Mouse (Mus musculus) ES-E14 (cell line): ENCODE data around the gene Emid1. TPM values are rescaled to one million over a fixed set of nuclear protein-coding genes. Genes with fewer than 3 reads are reported as not detected.

Experiments
- DNase-seq: peaks from one replicate; pipeline ENCODE4 v3.0.0-alpha.2; 2013; ENCODE audit warnings: low read depth, low spot score
- H3K27ac ChIP-seq: 2 replicates; pipeline ENCODE4 v1.5.1; 2012; ENCODE audit warnings: low read depth, mild to moderate bottlenecking, low read length, moderate library complexity, mixed read lengths; ENCODE audit not compliant: poor library complexity, insufficient read depth, severe bottlenecking
- H3K36me3 ChIP-seq: 2 replicates; pipeline ENCODE4 v1.6.1; 2012; ENCODE audit warnings: mild to moderate bottlenecking, low read length, moderate library complexity, mixed read lengths; ENCODE audit not compliant: control insufficient read depth, poor library complexity, insufficient read depth, severe bottlenecking
- H3K4me1 ChIP-seq, 2 experiments: fragments of 150-350 bp in 1 of 2; sonication (generic) in 1 of 2; 2 replicates each; pipeline ENCODE4 v1.6.1; 2012; ENCODE audit warnings: low read length in 2 of 2, mild to moderate bottlenecking in 1 of 2, mixed read lengths in 1 of 2; ENCODE audit not compliant: control insufficient read depth in 2 of 2, insufficient read depth in 2 of 2, poor library complexity in 1 of 2
- H3K4me3 ChIP-seq, 2 experiments: fragments of 150-350 bp in 1 of 2; sonication (generic) in 1 of 2; 2 replicates each; pipeline ENCODE4 v1.5.1; 2012; ENCODE audit warnings: low read length in 2 of 2, low read depth in 1 of 2, mild to moderate bottlenecking in 1 of 2, mixed read lengths in 1 of 2; ENCODE audit not compliant: insufficient read depth in 1 of 2, poor library complexity in 1 of 2, severe bottlenecking in 1 of 2
- H3K9ac ChIP-seq: 2 replicates; pipeline ENCODE4 v1.6.1; 2012; ENCODE audit warnings: low read depth, mild to moderate bottlenecking, low read length, mixed read lengths; ENCODE audit not compliant: poor library complexity, insufficient read depth, severe bottlenecking
- H3K9me3 ChIP-seq: fragments of 150-350 bp; sonication (generic); 2 replicates; pipeline ENCODE4 v1.6.1; 2012; ENCODE audit warnings: low read depth, mild to moderate bottlenecking, low read length; ENCODE audit not compliant: control insufficient read depth, insufficient read depth
- CHD2 ChIP-seq: IDR thresholded peaks from 2 replicates; pipeline ENCODE4 v1.6.1; 2014; ENCODE audit warnings: mild to moderate bottlenecking, low read depth, low read length, inconsistent platforms
- HCFC1 ChIP-seq: IDR thresholded peaks from 2 replicates; pipeline ENCODE4 v1.6.1; 2012; ENCODE audit warnings: low read length, inconsistent platforms, borderline replicate concordance; ENCODE audit not compliant: insufficient read depth
- MAFK ChIP-seq: IDR thresholded peaks from 2 replicates; pipeline ENCODE4 v1.6.1; 2014; ENCODE audit warnings: mild to moderate bottlenecking, low read depth, low read length, inconsistent platforms; ENCODE audit not compliant: insufficient read depth
- ZC3H11A ChIP-seq: IDR thresholded peaks from 2 replicates; pipeline ENCODE4 v1.6.1; 2012; ENCODE audit warnings: low read depth, mild to moderate bottlenecking, inconsistent platforms, low read length, borderline replicate concordance
- ZNF384 ChIP-seq: IDR thresholded peaks from 2 replicates; pipeline ENCODE4 v1.6.1; 2012; ENCODE audit warnings: low read depth, low read length, inconsistent platforms
- in situ Hi-C, 2 experiments: fragments of 600-800 bp; cut with MboI; formaldehyde crosslinking; loops; one replicate each; pipeline ENCODE4 v1.15.1; 2025; ENCODE audit warnings: low sequenced_read_pairs in 2 of 2, inconsistent platforms in 1 of 2; ENCODE audit not compliant: unreplicated experiment in 2 of 2
- total RNA-seq: library from RNA; depleted of rRNA; stranded (reverse); fragments of 300-350 nt; gene quantifications from 2 replicates; pipeline ENCODE4 v1.2.3, GENCODE M21; 2012

Emid1 gene
- total RNA-seq, 1 experiment, result 2.7 TPM

DNA sequence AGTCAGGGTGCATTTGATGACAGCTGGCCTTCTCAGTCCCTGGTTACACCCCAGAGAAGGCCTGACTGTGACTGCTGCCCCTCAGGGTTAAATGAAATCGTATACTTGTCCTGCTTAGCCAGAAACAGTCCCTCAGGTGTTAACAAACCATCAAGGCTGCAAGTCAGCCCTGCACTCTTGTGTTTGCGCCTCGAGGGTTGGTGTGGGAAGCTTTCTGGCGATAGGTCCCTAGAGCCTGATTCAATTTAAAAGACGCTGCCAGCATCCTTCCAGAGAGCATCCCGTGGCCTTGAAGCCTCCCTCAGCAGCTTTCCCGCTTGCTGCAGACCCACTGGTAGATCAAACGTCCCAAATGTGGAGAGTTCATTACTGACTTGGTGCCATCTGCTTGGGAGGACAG is 27.3 kb upstream of the Emid1 start:
- TF ChIP-seq MAFK (no peak), ZNF384 (no peak)
- no peak overlapping the region for H3K4me3 ChIP-seq
- in situ Hi-C loops, result no loop called here
- DNase-seq, result no peak
- no peaks in the 10 kb centered on the region for H3K36me3 ChIP-seq
- H3K9me3 ChIP-seq, result no peaks in the 10 kb centered on the region
- peaks cover 0 to 8% of the 10 kb centered on the region in 2 experiments; a peak in 1 of 4 replicates for H3K4me1 ChIP-seq
- H3K27ac ChIP-seq, result no peak overlapping the region
- no peak overlapping the region for H3K9ac ChIP-seq

DNA sequence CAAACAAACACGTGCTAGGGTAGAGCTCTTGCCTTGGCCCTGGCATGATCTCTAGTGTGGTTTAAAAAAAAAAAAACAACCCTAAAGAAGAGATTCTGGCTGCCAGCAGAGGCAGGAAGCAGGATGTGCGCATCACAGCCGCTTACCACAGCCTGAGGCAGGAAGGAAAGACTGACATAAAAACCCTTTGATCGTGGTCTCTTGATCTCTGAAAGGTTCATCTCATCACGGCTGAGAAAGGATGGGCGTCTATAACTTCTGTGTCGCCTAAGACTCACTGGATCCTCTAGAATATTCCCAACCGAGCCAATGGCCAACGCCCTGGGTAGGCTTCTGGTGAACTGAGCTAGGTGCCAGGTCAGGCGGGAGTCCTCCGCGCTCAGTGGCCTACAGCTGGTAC is 25.1 kb upstream of the Emid1 start:
- Histone ChIP-seq H3K36me3 (no peaks in the 10 kb centered on the region), H3K9me3 (no peaks in the 10 kb centered on the region), H3K4me1 (peaks cover 1 to 13% of the 10 kb centered on the region in 2 experiments; a peak in 1 of 4 replicates), H3K4me3 (no peak overlapping the region), H3K9ac (no peak overlapping the region), H3K27ac (no peak overlapping the region)
- TF ChIP-seq ZNF384 (no peak), HCFC1 (no peak), MAFK (no peak), CHD2 (no peak), ZC3H11A (no peak)
- no peak for DNase-seq
- in situ Hi-C loops, result no loop called here

GRCm38 (mm10) chr11:5176685-5177084 is 24.6 kb upstream of the Emid1 start:
- in situ Hi-C loops, result no loop called here
- TF ChIP-seq ZC3H11A, result no peak
- no peak for TF ChIP-seq CHD2
- no peak for TF ChIP-seq ZNF384
- no peak for TF ChIP-seq MAFK
- no peak for TF ChIP-seq HCFC1
- Histone ChIP-seq H3K9ac (no peak overlapping the region), H3K9me3 (no peaks in the 10 kb centered on the region), H3K4me1 (peaks cover 3 to 16% of the 10 kb centered on the region in 2 experiments; a peak in 1 of 4 replicates), H3K4me3 (no peak overlapping the region), H3K36me3 (no peaks in the 10 kb centered on the region), H3K27ac (no peak overlapping the region)
- no peak for DNase-seq

- no peak overlapping the region for H3K27ac ChIP-seq
- H3K9ac ChIP-seq, result no peak overlapping the region
- H3K36me3 ChIP-seq, result no peaks in the 10 kb centered on the region
- DNase-seq, result no peak
- in situ Hi-C loops, result no loop called here
- TF ChIP-seq HCFC1 (no peak), CHD2 (no peak), ZC3H11A (no peak), ZNF384 (no peak), MAFK (no peak)
- peaks cover 3 to 16% of the 10 kb centered on the region in 2 experiments; a peak in 1 of 4 replicates for H3K4me1 ChIP-seq
- no peak overlapping the region for H3K4me3 ChIP-seq
- H3K9me3 ChIP-seq, result no peaks in the 10 kb centered on the region
Observed at GRCm38 (mm10) chr11:5175866-5176265, 23.8 kb upstream of the Emid1 start.

DNA sequence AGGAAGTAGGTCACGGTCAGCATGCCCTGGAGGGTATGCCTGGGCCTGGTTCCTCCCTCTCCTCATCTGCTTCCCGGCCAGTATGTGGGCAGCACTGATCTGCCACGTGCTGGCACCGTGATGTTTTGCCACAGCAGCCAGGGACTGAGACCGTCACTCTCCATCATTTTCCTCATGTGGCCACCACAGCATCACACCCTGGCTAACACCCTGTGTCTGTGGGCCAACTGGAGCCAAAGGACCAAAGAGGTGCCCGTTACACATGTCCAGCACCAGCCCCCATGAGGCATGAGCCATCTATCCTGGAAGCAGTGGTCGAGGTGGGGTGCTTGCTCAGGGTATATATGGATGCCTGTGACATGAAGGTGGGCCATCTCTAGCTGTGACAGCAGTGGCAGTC is 23.1 kb upstream of the Emid1 start:
- Histone ChIP-seq H3K36me3 (no peaks in the 10 kb centered on the region), H3K4me3 (no peak overlapping the region), H3K9ac (no peak overlapping the region), H3K4me1 (peaks cover 3 to 16% of the 10 kb centered on the region in 2 experiments; a peak in 1 of 4 replicates), H3K27ac (no peak overlapping the region; the same call in 1 of the 2 replicates), H3K9me3 (no peaks in the 10 kb centered on the region)
- TF ChIP-seq ZNF384 (no peak), MAFK (no peak), ZC3H11A (no peak), HCFC1 (no peak), CHD2 (no peak)
- no peak for DNase-seq
- in situ Hi-C loops, result no loop called here
